Mouse (Mus musculus): ENCODE measurements around the gene Prkcz.

Prkcz gene

DNA sequence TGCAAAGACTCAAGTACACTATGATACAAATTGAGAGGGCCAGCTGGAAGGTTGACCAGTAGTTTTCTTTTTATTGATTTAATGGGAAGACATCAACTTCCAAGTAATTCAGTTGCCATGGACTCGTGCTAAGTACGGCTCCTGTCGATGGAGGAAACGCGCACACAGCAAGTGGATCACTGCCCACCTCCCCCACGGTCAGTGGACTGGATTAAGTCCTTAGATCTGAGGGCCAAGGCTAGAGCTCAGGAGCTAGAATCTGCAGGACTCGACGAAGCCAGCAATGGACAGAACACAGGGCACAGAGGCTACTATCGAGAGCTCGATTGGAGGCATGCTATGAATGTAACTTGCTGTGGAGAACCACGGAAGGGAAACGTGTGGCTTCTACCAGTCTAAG lies 52.5 kb downstream of the Prkcz start:
- DNase-seq, result no peak

DNA sequence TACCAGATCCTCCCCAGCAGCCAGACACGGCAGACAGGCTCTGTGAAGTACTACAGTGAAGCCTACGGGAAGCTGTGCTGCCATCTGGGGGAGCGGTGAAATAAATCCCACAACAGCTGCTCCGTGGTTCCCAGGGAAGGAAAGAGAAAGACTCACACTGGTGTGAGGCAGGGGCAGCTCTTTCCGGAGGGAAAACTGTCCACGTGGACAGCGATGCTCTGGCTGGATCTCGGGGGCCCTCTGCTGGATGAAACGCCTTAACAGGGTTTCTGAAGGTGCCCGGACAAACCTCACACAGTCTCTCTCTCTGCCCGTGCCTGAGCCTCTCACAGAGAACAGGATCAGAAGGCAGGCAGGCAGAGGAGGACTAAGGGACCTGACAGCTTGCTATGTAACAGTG lies 53.1 kb downstream of the Prkcz start:
- DNase-seq, result peak; percentile 85 to 90

DNA sequence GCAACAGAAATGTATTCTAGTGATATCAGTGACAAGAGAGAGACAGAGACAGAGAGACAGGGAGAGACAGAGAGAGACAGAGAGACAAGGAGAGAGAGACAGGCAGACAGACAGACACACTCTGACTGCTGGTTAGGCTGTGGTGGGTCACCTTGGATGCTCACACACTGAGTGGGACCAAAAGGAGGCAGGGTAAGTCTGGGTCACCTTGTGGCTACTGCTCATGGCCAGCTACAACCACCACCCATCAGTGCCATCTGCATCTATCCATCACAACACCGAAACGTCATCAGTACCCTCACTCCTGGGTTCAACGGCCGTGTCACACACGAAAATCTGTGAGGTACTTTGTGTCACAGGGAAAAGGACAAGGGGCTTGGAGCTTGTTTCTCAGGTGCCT lies 53.6 kb downstream of the Prkcz start:
- DNase-seq, result no peak

DNA sequence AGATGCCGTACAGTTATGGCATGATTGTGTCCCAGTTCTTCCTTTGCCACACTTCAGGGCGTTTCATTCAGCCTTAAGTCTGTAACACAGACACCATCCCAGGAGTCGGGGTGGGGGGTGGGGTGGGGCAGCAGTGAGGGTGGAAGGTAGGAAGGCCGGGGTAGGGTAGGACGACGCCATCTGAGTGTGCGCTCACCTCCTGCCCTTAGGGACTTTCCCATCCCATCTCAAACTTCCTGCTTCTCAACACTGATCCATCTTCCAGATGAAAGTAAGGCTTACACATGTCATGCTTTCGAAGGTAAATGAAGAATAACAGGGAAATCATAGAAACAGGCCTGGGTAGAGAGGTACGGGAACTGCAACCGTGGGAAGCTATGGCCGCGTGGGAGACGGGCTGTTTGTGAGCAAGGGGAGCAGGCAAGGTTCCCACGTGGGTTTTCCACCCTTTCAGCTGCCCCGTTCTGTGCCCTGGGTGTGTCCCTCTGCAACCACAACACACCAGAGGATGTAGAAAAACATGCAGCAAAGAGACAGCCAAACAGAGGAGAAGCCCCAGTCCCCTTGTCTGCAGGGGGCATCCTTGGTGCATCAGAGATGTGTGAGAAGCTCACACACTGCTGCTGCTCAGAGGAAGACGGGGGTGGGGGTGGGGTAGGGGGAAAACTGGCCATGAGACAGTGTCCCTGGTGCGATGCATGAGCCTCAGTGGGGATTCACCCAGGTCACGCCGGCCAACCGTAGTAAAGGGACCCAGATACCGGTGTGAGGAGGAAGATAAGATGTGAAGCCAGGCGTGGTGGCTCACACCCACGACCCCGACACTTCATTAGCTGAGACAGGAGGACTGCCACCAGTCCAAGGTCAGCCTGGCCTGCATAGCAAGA lies 54.6 kb downstream of the Prkcz start:
- DNase-seq, result no peak

DNA sequence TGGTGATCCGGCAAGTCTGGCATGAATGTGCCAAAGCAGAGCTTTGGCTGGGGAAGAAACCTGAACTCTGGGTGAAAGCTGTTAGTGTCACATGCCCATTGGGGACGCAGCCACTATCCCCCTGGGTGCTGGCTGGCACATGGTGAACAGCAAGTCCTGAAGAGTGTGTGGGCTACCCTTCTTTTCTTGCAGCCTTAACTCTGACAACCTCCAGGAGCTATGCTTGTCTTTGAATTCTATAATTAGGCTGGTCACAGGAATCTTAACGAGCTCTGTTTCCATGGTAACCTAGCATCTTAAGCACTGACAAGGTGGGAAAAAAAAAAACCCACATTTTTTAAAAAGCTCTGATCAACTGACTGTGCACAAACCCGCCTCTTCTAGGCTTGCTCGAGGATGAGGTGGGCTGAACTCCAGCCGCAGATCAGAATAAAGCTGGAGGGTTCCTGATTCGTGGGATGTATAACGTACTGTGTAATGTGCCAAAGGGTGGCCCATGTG lies 55.6 kb downstream of the Prkcz start:
- DNase-seq, result no peak

DNA sequence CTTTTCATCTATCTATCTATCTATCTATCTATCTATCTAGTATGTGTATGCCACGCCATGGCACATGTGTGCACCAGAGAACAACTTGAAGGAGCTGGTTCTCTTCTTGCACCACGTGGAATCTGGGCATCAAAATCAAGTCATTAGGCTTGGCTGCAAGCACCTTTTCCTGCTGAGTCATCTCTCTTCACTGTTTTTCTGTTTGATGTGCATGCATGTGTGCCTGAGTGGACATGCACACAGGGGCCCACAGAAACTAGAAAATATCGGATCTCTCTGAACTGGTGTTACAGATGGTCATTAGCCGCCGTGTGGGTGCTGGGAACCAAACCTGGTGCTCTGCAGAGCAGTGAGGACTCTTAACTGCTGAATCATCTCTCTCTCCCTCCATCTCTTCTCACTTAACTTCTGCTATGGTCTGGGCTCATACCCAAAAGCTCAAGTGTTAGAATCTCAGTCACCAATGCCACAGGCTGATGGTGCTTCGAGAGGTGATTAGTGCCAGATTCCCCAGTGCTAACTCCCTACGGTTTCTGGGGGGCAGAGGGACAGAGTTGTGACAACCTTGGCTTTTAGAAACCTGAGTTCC lies 56.6 kb downstream of the Prkcz start:
- DNase-seq, result no peak

DNA sequence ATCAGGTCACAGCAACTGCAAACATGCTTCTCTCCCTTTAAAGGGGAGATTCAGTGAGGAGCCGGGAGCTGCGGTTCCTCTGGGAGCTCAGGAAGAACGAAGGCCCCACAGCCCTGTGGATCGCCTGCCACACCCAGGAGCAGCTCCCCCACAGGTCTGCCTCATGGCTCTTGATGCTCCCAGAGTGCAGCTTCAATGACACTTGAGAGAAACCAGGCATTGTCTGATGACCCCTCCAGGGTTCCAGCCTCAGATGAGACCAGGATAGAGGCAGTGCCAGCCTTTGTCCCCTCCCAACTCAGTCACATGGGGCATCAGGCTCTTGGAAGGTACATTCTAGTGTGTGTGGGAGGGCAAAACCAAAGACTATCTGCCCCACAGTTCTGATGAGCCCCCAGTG lies 59.2 kb downstream of the Prkcz start:
- no peak for DNase-seq

DNA sequence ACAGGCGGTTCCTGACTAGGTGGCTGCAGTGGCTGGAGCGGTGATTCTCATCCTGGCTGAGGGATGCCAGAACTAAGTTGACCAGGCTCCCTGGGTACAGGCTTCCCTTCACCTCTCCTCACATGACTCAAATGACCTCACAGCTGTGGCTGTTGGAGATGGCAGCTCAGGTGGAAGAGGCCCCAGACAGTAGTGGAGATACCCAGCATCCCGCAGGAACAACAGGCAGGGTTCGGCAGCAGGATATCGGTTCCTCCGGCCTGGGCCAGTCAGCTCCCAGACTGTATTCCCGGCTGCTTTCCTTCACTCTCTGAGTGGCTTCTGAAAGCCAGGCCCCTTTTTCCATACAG lies 60.1 kb downstream of the Prkcz start:
- DNase-seq, result no peak

DNA sequence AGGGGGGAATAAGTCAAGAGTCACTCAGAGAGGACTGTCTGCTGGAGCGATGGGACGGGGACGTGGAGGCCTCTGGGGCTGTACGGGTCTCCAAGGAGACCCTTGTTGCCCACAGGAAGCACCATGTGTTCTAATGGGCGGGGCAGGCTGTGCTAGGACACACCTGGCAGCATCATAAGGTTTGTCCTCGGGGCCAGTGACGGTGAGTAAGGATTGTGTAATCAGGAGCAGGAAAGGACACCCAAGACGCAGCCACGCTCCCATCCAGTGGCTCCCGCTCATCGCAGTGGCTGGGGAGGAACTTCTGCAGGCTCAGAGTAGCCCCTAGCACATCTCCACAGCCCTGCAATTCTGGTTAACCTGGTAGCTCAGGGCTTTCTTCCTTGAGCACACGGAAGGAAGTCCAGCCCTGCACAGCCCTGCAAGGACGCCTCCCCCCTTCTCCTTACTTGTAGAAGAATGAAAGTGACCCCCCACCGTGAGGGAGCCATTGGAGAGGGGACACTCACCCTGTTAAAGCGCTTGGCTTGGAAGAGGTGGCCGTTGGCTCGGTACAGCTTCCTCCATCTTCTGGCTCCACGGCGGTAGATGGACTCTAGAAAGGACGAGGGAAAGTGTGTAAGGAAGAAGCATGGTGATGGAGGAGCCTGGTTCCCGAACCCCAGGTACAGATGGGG lies 60.6 kb downstream of the Prkcz start:
- no peak for DNase-seq

DNA sequence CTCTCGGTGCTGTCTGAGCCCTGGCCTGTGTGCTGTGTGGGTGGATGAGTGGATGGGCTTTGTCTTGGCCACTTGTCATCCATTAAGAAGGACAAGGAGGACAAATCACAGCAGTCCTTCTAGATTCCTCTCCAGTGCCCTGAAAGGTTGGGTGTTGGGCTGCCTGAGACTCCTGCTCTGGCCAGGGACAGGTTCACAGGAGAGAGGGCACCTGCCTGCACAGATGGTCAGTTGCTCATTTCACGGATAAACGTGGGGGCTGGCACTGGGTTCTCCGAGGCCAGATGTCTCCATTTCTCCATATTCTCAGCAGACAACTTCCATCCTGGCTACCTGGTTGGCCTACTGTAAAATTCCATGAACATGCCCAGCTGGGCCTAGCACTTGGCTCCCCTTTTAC lies 62.3 kb downstream of the Prkcz start:
- no peak for DNase-seq

DNA sequence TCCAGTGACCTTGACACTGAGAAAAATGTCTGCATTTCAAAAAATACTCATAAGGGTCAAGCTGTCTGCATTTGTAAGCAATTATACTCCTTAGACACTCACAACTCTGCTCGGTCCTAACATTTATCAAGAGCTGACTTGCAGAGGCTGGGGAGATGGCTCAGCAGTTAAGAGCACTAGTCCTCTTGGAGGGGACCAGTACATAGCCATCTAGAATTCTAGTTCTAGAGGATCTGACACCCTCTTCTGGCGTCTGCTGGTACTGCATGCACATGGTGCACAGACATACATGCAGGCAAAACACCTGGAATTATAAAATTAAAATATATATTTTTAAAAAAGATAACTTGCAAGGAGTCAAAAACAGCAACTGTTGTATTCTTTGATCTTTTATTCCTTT lies 64.1 kb downstream of the Prkcz start:
- DNase-seq, result peak in 1 of 2 experiments; percentile 66

DNA sequence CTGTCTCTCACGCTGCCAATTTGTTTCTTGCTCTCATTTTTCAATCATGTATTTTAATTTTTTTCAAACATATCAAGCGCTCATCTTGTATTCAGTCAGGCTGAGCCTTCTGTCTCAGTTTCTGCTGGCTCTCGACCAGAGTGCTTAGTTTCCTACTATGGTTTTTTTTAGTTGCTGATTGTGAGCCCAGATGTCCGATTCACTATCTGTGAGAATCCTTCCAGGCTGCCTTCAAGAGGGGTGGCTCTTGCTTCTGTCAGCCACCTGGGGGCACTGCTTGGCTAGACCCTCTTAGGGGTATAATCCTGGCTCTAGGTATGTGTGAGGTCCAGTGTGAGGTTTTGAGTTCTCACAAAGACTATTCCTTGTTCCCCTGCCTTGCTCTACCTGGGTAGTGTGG lies 65.2 kb downstream of the Prkcz start:
- DNase-seq, result no peak

DNA sequence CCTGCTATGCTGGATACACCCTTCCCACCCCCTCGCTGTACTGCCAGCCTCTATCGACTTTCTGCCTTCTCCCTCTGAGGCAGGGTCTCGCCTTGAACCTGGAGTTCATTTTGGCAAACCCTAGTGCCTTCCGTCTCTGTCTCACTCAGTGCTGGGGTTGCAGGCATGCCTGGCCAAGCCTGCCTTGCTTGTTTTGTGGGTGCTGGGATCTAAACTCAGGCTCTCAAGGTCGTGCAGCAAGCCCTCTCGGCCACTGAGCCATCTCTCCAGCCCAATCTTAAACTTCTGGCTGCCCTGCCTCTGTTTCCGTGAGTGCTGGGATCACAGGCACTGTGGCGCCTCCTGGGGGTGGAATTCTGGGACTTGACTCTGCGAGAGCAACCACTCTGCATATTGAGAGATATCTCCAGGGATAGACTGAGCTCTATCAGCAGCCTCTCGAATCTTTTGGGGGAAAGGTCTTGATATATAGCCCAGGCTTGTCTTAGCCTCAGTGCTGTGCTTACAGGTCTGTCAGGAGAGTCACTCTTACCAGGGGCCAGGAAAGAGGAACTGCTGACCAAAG lies 66.1 kb downstream of the Prkcz start:
- no peak for DNase-seq

DNA sequence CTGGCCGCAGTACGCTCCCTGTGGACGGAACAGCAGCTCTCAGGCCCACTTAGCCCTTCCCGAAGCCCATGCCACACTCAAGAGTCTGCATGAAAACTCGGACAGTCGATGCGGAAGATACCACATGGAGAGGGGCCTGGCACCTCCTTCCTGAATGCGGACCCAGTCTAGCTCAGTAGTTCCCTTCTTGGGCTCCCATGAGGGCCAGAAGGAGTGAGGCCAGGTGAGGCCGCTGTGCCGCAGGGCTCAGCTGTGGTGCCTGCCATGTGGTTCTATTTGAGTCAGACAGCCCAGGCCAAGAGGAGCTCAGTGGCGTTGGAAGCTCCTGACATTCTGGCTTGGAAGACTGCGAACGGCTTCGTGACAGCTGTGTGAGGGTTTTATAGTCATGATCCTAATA lies 66.8 kb downstream of the Prkcz start:
- no peak for DNase-seq

DNA sequence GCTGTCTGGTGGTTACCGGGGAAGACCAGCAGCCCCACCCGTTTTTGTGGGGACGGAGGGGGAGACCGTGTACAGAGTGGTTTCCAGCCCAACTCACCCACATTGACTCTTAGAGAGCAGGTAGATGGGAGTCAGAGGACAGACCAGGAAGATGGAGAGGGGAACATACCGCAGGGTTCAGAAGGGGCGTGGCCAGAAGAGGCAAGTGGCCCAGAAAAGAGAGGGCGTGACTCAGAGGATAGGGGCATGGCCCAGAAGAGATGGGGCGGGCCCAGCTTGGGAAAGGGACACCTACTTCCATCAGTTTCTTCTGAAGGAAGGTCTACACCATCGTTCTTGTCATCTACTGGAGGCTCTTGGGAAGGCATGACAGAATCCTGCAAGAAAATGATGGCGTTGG lies 68.3 kb downstream of the Prkcz start:
- no peak for DNase-seq

DNA sequence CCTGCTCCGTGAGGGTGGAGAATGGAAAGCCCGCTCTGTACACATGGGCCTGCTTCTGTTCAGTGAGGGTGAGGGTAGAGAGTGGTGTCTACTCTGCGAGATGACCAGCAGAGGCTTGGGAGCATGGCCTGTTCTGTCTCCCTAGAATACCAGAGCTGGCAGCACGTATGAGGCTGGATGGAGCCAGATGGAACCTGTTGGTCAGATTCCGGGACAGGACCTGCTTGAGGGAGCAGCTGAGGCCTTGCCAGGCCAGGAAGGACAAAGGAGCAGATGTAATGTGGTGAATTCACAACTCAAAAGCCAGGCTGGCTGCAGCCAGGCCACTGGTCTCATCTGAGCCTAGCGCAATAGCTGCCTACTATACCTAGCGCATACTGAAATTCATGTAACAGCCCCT lies 71.1 kb downstream of the Prkcz start:
- peak; percentile 51 to 73 for DNase-seq

DNA sequence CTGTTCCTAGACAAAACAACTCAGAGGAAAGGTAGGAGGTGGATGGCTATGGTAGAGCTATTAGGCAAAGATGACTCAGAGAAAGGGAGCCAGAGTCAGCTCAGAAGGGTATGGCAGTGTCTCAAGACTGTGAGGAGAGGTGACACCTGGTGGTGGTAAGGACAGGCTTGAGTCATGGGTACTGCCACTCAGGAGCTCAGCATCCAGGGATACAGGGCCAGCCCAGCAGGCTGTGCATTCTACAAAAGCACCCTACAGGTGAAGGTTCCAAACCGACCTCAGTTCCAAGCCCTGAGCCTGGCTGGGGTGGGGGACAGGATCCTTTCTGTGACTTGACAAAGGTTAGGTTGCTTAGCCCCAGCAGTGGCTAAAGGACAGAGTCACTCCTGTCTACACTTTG lies 72.6 kb downstream of the Prkcz start:
- no peak for DNase-seq

DNA sequence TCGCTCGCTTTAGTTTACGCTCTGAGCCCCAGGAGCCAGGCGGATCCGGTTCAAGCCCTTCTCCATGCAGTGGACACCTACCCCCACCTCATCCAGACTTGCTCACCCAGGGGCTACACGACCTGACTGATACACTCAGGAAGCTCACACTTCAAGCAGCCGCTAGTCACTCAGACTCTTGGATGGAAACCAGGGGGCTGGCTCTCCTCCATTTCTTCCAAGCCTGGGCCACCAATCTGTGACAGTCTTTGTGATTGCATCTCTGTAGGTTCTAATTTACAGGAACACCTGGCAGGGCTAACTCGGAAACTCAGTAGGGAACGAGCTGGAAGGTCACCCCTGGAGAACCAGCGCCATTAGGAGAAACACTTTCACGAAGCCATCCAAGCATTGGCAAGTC lies 73.4 kb downstream of the Prkcz start:
- no peak for DNase-seq

DNA sequence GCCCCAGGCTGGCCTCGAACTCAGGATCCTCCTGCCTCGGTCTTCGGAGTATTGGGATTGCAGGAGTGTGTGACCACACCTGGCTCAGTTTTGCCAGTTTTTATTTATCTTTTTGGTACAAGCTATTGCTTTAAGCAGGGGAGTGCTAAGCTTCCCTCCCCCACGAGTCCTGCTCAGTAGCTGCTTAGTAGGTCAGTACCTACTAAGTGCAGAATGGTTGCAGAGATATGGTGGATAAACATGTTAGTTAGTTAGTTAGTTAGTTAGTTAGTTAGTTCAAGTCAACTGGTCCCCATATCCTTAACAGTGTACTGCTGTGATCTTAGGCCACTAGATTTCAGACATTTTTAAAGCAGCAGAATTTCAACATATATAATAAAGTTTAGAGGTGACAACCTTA lies 75.1 kb downstream of the Prkcz start:
- no peak for DNase-seq

DNA sequence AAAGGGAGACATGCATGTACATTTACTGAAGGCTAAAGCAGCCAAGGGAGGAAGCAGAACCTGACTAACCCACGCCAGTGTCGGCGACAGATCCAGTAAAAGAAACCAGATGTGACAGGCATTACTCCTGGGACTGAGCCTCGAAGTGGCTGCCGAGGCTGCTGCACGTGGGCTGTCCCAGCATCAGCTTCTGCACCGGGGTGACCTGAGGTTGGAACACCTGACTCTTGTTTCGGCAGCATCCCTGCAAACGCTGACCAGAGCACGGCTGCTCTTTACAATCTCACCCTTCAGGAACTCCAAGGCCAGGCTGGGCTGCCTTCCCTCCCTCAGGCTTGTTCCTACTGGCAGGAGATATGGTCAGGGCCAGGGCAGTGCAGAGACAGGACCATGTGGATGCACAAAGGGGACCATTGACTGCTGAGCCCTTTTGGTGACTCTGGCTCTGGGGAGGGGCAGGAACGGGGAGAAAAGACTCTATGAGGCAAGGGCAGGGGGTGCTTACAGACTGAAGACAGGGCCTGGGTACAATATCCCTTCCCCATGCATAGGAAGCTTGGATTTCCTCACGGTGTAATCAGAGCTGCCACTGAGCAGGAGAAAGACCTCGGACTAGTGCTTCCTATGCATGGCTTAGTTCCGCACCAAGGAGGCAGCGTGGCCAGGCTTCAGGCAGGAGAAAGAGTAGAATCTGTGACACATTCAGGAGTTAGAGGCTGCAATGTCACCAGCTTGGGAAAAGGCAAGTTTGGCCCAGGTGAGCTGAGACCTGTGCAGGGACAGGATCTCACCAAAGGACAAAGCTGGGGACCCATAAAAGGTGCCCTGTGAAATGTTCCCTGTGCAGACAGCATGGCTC lies 76.4 kb downstream of the Prkcz start:
- DNase-seq, result no peak

DNA sequence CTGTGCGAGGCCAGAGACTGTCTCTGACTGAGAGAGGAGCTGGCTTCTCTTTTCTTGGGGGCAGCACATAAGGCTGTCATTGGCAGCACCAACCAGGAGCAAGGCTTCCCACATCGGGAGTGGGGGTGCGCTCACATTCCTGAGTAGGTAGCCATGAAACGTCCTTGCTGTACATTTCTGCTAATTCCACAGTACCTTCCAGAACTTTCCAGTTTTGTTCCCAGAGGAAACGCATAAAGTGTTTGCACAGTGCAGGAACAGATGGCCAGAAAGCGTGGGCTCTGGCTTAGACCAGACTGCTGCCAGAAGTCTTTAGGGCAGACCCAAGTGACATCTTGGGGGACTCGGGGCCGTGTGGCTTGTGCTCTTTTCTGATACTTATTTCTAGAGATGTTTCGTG lies 77.6 kb downstream of the Prkcz start:
- DNase-seq, result no peak

DNA sequence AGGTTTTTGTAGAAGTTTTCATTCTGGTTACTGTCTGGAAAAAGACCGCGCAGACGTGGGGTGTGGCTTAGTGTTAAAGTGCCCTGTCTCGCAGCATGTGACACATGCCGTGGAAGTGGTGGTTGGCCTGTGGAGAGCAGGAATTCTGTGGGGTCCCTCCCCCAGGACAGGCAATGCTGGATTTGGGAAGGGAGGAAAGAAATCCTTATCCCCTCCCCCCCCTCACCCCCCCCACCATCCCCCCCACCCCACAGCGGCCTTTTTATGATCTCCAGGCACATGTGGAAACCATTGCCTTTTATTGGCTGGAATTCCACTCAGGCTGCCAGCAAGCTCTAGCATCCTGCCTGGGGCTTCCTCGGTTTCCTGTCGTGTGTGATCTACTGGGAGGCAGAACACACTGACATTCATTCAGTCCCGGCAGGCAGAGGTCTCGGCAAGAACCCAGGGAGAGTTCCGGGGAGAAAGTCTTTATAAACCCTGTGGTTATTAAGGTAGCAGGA lies 78.1 kb downstream of the Prkcz start:
- peak; percentile 38 to 65 for DNase-seq

DNA sequence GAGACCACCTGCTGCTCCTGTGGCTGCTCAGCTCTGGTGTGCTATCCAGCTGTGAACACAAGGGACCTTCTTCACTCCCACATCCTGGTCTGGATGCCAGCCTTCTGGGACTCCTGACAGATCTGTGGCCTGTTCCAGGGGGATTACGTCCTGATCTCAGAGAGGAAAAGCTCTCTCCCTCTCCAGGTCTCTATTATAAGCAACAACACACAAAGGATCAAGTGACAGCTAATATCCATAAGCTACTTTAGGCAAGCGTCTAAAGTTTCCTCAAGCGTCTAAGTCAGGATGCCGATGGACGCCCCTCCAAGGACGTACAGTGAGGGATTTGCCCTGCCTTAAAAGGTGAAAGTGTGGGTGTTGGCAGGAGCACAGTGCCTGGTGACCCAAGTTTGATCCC lies 78.9 kb downstream of the Prkcz start:
- no peak for DNase-seq

Data from kidney, postnatal 25 days (tissue).